Mouse (Mus musculus) kidney, postnatal 0 days (tissue): ENCODE data around the gene Parvg. TPM values are rescaled to one million over a fixed set of nuclear protein-coding genes. Genes with fewer than 3 reads are reported as not detected.
A peak's percentile ranks its signal among the peaks of the same experiment; 100 is the strongest.
"Not testable (repeated sequence)": the region's sequence is repeated elsewhere in the genome, so short reads cannot be mapped to it uniquely, and the experiment has no call there.

Source experiments
- ATAC-seq: fragments of 200-750 bp; cut with Nextera tagmentation; replicated peaks from 2 replicates; pipeline ENCODE4 v1.8.0; 2017; ENCODE audit warnings: low read depth, moderate number of reproducible peaks, moderate TSS enrichment, moderate library complexity; ENCODE audit not compliant: low FRiP score
- DNase-seq: peaks from one replicate; pipeline ENCODE4 v3.0.0-alpha.2; 2016; ENCODE audit warnings: low spot score
- H3K27ac ChIP-seq: fragments of 300-500 bp; sonication (generic); 2 replicates; pipeline ENCODE4 v1.5.1; 2014; ENCODE audit warnings: mild to moderate bottlenecking
- H3K27me3 ChIP-seq: fragments of 300-500 bp; sonication (generic); 2 replicates; pipeline ENCODE4 v1.6.1; 2014; ENCODE audit warnings: low read length, mixed read lengths; ENCODE audit not compliant: insufficient read depth
- H3K36me3 ChIP-seq: fragments of 300-500 bp; sonication (generic); 2 replicates; pipeline ENCODE4 v1.6.1; 2014; ENCODE audit warnings: low read length, mixed read lengths; ENCODE audit not compliant: insufficient read depth
- H3K4me1 ChIP-seq: fragments of 300-500 bp; sonication (generic); replicated peaks from 2 replicates; pipeline ENCODE4 v1.6.1; 2014; ENCODE audit warnings: antibody characterized with exemption, low read length, mixed read lengths; ENCODE audit not compliant: insufficient read depth
- H3K4me2 ChIP-seq: fragments of 300-500 bp; sonication (generic); 2 replicates; pipeline ENCODE4 v1.6.1; 2014; ENCODE audit warnings: mild to moderate bottlenecking, low read length, moderate library complexity, mixed read lengths
- H3K4me3 ChIP-seq: fragments of 300-500 bp; sonication (generic); replicated peaks from 2 replicates; pipeline ENCODE4 v1.5.1; 2014; ENCODE audit warnings: low read depth, low read length
- H3K9ac ChIP-seq: fragments of 300-500 bp; sonication (generic); 2 replicates; pipeline ENCODE4 v1.6.1; 2014; ENCODE audit warnings: low read depth, low read length
- H3K9me3 ChIP-seq: fragments of 300-500 bp; sonication (generic); replicated peaks from 2 replicates; pipeline ENCODE4 v1.6.1; 2016; ENCODE audit warnings: low read length, inconsistent platforms, mixed read lengths
- CTCF ChIP-seq: IDR thresholded peaks from 2 replicates; pipeline ENCODE4 v1.5.1; 2016; ENCODE audit warnings: antibody characterized with exemption, low read depth, mild to moderate bottlenecking, moderate library complexity
- WGBS: fragments of 180-500 bp; shearing (Covaris S2); extraction: QIAGEN DNeasy Blood & Tissue Kit; methylation state at CpG from one replicate; pipeline ENCODE4 v1.1.7; 2014; 5-methylcytosine and 5-hydroxymethylcytosine counted together
- polyA plus RNA-seq: library from polyadenylated mRNA; unstranded; fragments of >200 nt; fragmentation: Nextera tagmentation; extraction: Ambion mirVana; gene quantifications from 2 replicates; pipeline ENCODE4 v1.2.1, GENCODE M21; 2015

Gene Parvg
- polyA plus RNA-seq, 1 experiment from 2014 or later: 1.4 TPM

DNA sequence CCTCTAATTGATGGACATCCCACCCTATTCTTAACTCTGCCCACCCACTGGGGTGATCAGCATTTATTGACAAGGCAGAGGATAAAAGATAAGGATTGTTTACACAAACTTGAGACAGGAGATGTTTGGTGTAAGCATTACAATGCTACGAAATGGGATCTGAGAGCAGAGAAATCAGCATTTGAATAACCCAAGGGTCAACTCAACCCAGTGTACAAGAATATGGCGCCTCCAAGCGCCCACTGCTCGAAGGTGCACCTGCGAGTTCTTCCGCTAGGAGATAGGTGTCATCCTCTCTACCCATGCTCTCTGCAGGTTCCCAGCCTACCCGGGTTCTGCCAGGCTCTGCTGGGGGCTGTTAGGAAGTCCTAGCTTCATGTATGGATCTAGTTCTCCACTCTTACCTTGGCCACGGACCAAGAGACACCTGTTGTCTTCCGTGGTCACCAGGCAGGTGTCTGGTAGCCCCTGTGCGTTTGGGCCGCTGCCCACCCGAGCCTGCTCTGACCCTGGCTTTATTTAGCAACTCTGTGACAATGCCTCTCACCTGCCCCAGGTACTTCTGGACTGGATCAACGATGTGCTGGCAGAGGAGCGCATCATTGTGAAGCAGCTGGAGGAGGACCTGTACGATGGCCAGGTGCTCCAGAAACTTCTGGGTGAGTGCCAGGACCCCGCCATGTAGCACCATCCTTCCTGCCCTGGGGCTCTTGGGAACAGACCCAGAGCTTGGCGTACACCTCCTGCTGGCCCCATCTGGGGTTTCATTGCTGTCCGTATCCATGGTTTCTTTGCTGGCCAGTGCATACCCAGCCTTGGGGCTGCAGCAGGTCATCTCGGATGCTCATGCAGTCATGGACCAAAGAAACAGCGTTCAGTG, 41.4 kb upstream of the Parvg start:
- 78% methylated on average over 20 of the region's 20 CpGs for WGBS
- Histone ChIP-seq H3K4me1 (no peaks in the 10 kb centered on the region), H3K36me3 (no peaks in the 10 kb centered on the region), H3K4me3 (no peak overlapping the region), H3K9ac (no peak overlapping the region), H3K27me3 (no peaks in the 10 kb centered on the region), H3K4me2 (no peak overlapping the region), H3K9me3 (no peaks in the 10 kb centered on the region), H3K27ac (no peak overlapping the region)
- DNase-seq: no peak
- no peak for TF ChIP-seq CTCF
- no peak for ATAC-seq

DNA sequence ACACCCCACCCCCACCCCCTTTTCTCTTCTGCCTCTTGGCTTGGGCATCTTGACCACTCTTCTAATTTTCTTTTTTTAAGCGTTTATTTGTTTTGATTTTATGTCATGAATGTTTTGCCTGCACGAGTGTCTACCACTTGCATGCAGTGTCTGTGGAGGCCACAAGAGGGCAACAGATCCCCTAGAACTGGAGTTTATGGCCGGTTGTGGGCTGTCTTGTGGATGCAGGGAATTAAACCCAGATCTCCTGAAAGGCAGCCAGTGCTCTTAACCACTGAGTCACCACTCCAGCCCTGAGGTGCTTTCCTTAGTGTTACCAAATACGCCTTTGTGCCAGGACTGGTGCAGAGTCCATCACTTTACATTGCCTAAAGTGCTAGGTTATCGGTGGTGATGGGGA, 39.8 kb upstream of the Parvg start:
- Histone ChIP-seq H3K27ac (no peak overlapping the region), H3K4me3 (no peak overlapping the region), H3K27me3 (no peaks in the 10 kb centered on the region), H3K4me2 (no peak overlapping the region), H3K9me3 (no peaks in the 10 kb centered on the region), H3K36me3 (no peaks in the 10 kb centered on the region), H3K9ac (no peak overlapping the region), H3K4me1 (no peaks in the 10 kb centered on the region)
- WGBS: 59% methylated on average over 5 of the region's 5 CpGs
- peak; percentile 78 for TF ChIP-seq CTCF
- ATAC-seq (no peak), DNase-seq (no peak)

DNA sequence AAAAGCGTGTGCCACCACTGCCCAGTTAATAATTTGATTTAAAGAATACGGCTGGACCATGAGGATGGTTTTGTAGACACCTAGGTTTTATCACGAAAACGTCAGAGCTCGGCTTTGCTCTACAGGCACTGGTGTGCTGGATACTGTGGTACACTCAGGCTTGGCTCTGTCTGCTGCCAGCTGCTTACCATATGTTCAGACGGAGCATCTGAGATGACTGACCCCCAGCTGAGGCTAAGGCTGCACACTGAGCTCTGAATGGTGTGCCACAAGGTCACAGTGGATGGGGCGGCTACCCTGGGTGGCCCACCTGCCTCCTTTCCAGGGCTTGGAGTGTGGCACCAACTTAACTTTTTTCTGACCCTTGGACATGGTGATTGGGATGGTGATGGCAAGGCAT, 38.4 kb upstream of the Parvg start:
- Histone ChIP-seq H3K36me3 (no peaks in the 10 kb centered on the region), H3K27me3 (no peaks in the 10 kb centered on the region), H3K4me3 (no peak overlapping the region), H3K9ac (no peak overlapping the region), H3K4me1 (no peaks in the 10 kb centered on the region), H3K9me3 (no peaks in the 10 kb centered on the region), H3K27ac (no peak overlapping the region), H3K4me2 (no peak overlapping the region)
- 82% methylated on average over 7 of the region's 7 CpGs for WGBS
- ATAC-seq (no peak), DNase-seq (no peak)
- no peak for TF ChIP-seq CTCF

DNA sequence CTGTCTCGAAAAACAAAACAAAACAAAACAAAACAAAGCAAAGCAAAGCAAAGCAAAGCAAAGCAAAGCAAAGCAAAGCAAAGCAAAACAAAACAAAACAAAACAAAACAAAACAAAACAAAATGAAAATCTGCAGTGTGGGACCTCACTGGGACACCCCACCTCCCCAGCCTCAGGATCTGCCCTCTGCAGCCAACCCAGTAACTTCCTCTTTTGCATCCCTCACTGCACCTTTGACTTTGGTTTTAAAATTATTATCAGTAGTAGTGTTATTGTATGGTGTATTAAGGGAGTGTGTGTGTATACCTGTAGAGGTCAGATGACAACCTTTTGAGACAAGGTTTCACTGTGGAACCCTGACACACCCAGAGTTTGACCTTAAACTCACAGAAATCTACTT, 34.9 kb upstream of the Parvg start:
- WGBS: 91% methylated on average over 1 of the region's 1 CpGs

DNA sequence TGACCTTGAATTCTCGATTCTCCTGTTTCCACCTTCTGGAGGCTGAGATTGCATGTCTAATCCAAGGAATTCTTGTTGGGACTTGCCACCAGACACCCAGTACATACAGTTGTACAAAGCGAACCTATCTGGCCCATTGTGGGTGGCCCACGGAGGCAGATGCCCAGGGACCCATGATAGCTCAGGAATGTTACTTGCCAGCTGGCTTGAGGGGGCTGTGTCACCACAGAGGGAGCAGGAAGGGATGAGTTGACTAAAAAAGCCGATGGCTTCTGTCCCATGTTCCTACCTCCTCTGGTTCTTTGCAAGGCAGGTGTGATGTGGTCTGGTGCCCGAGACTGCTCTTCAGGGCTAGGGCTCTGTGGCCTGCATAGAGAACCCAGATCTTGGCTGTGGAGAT, 32.7 kb upstream of the Parvg start:
- no peak overlapping the region for H3K9ac ChIP-seq
- no peak for ATAC-seq
- no peaks in the 10 kb centered on the region for H3K4me1 ChIP-seq
- no peaks in the 10 kb centered on the region for H3K27me3 ChIP-seq
- H3K36me3 ChIP-seq: no peaks in the 10 kb centered on the region
- H3K4me3 ChIP-seq: no peak overlapping the region
- no peak overlapping the region for H3K4me2 ChIP-seq
- no peak overlapping the region for H3K27ac ChIP-seq
- WGBS: 85% methylated on average over 5 of the region's 5 CpGs
- no peak for TF ChIP-seq CTCF
- no peaks in the 10 kb centered on the region for H3K9me3 ChIP-seq
- no peak for DNase-seq

More for the DNA sequence above, 34.9 kb upstream of the Parvg start:
- H3K4me1 ChIP-seq, DNase-seq, H3K9ac ChIP-seq, H3K27me3 ChIP-seq, H3K4me3 ChIP-seq, H3K27ac ChIP-seq, H3K9me3 ChIP-seq, ATAC-seq, H3K4me2 ChIP-seq, H3K36me3 ChIP-seq: not testable (repeated sequence)

DNA sequence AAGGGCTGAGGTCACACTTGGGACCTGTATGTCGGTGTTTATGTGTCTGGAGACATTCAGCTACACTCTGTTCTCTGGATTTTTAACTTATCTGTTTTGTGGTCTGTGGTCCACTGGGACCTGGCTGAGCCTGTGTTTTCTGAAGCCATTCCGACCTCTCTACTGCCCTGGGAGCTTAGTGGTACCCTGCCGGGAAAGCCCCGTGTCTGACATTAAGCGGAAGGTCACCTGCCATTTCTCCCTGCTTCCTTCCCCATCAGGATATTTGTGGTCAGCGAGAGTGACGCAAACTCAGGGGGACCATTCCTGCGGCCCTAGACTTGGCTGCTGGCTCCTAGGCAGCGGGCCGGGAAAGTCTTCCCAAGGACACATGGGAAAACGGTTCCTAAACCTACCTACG, 30.2 kb upstream of the Parvg start:
- TF ChIP-seq CTCF: no peak
- WGBS: 79% methylated on average over 12 of the region's 12 CpGs
- H3K4me2 ChIP-seq: no peak overlapping the region
- no peak overlapping the region for H3K27ac ChIP-seq
- peaks cover 4% of the 10 kb centered on the region for H3K4me1 ChIP-seq
- H3K36me3 ChIP-seq: no peaks in the 10 kb centered on the region
- no peaks in the 10 kb centered on the region for H3K9me3 ChIP-seq
- no peak for ATAC-seq
- H3K9ac ChIP-seq: no peak overlapping the region
- H3K4me3 ChIP-seq: no peak overlapping the region
- DNase-seq: no peak
- H3K27me3 ChIP-seq: no peaks in the 10 kb centered on the region
